Mouse (Mus musculus) embryonic facial prominence, embryonic 12.5 days (tissue): Measurements from ENCODE around the gene Tenm2. TPM values are rescaled to one million over a fixed set of nuclear protein-coding genes. Genes with fewer than 3 reads are reported as not detected.

ENCODE experiments used
- ATAC-seq: fragments of 200-750 bp; cut with Nextera tagmentation; 2 replicates; pipeline ENCODE4 v1.8.0; 2017; ENCODE audit not compliant: insufficient number of reproducible peaks, insufficient read depth, low FRiP score, low TSS enrichment
- H3K27ac ChIP-seq: fragments of 300-500 bp; sonication (generic); 2 replicates; pipeline ENCODE4 v1.5.1; 2016; ENCODE audit warnings: mild to moderate bottlenecking
- H3K27me3 ChIP-seq: fragments of 300-500 bp; sonication (generic); 2 replicates; pipeline ENCODE4 v1.6.1; 2016; ENCODE audit warnings: mild to moderate bottlenecking, moderate library complexity
- H3K36me3 ChIP-seq: fragments of 300-500 bp; sonication (generic); 2 replicates; pipeline ENCODE4 v1.6.1; 2016; ENCODE audit warnings: mild to moderate bottlenecking
- H3K4me1 ChIP-seq: fragments of 300-500 bp; sonication (generic); 2 replicates; pipeline ENCODE4 v1.6.1; 2016
- H3K4me2 ChIP-seq: fragments of 300-500 bp; sonication (generic); replicated peaks from 2 replicates; pipeline ENCODE4 v1.6.1; 2016; ENCODE audit warnings: mild to moderate bottlenecking, moderate library complexity
- H3K4me3 ChIP-seq: fragments of 300-500 bp; sonication (generic); 2 replicates; pipeline ENCODE4 v1.5.1; 2016; ENCODE audit warnings: mild to moderate bottlenecking
- H3K9ac ChIP-seq: fragments of 300-500 bp; sonication (generic); 2 replicates; pipeline ENCODE4 v1.6.1; 2016; ENCODE audit warnings: mild to moderate bottlenecking, moderate library complexity
- H3K9me3 ChIP-seq: fragments of 300-500 bp; sonication (generic); 2 replicates; pipeline ENCODE4 v1.6.1; 2016; ENCODE audit warnings: mild to moderate bottlenecking, moderate library complexity
- WGBS: fragments of 180-500 bp; shearing (Covaris S2); methylation state at CpG from one replicate; pipeline ENCODE4 v1.1.7; 2016; 5-methylcytosine and 5-hydroxymethylcytosine counted together
- polyA plus RNA-seq: library from polyadenylated mRNA; unstranded; fragments of >200 nt; fragmentation: Nextera tagmentation; extraction: Ambion mirVana; gene quantifications from 2 replicates; pipeline ENCODE4 v1.2.1, GENCODE M21; 2016

Tenm2 gene
- polyA plus RNA-seq, 1 experiment from 2014 or later = 3.4 TPM

- Histone ChIP-seq H3K9me3 (no peaks in the 10 kb centered on the region), H3K4me3 (no peak overlapping the region), H3K9ac (no peak overlapping the region), H3K4me2 (no peak overlapping the region), H3K36me3 (no peaks in the 10 kb centered on the region), H3K27me3 (no peaks in the 10 kb centered on the region), H3K4me1 (no peaks in the 10 kb centered on the region; the same call in 1 of the 2 replicates), H3K27ac (no peak overlapping the region)
- ATAC-seq = no peak
- WGBS = 17% methylated on average over 3 of the region's 3 CpGs
Measured at GRCm38 (mm10) chr11:37186132-37186531, 49.6 kb downstream of the Tenm2 start.

DNA sequence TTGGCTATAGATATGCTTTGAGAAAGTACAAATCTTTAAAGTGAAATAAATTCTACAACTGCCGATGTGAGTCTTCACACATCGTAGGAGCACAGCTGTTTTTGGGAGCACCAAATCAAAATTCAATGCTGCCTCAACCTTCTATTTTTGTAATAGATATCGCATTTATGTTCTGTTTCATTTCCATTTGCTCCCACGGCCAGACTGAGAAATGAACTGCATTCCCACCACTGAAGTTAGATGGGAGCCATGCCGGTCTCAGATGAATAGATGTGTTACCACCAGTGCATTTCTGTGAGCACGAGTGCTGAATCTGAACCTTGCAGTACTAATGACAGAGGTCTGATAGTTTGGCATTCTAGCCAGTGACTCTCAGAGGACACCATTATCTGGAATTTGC lies 58.3 kb downstream of the Tenm2 start:
- Histone ChIP-seq H3K36me3 (no peaks in the 10 kb centered on the region), H3K27ac (no peak overlapping the region), H3K4me1 (no peaks in the 10 kb centered on the region), H3K9me3 (no peaks in the 10 kb centered on the region), H3K9ac (no peak overlapping the region), H3K27me3 (no peaks in the 10 kb centered on the region), H3K4me3 (no peak overlapping the region), H3K4me2 (no peak overlapping the region)
- ATAC-seq = no peak
- WGBS = 90% methylated on average over 6 of the region's 6 CpGs

DNA sequence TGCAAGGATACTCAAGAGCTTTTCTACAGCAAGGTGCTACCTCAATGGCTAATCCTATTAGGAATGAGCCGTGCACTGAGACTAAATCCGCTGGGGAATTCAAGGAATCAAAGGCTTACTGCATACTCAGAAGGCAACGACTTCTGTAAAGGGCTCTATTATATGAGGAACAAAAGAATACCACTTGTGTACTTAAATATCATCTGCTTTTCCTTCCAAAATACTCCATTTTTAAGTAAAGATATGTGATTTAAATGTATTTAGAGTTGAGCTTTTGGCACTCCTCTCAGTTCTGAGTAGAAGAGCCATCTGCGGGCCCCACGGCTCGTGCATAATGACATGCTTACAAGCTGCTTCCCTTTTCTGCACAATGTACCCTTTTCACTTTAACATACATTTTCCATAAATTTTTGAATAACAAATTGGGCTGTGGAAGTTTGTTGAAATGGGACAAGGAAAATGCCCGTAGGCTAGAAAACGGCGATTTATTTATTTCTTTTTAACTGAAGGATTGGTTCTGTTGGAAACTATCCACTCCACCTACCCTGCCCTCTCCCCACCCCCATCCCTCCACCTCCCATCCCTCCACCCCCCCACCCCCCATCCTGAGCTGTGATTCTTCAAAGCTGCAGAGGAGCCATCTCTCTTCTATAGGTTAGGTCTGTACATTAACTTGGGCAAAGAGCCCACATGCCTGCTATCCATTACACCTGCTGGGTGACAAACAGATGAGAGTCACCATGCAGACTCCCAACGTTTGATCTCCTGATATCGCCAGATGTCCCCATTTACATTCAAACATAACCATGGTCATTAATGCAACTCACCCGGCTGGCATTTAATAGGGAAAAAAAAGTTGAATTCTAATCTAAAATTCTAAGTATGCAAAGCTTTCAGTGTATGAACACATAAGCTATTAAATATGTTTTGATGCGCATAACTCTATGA lies 81.6 kb downstream of the Tenm2 start:
- no peaks in the 10 kb centered on the region for H3K4me1 ChIP-seq
- no peaks in the 10 kb centered on the region for H3K27me3 ChIP-seq
- no peak overlapping the region for H3K9ac ChIP-seq
- no peaks in the 10 kb centered on the region for H3K36me3 ChIP-seq
- no peaks in the 10 kb centered on the region for H3K9me3 ChIP-seq
- no peak overlapping the region for H3K4me2 ChIP-seq
- no peak for ATAC-seq
- no peak overlapping the region for H3K27ac ChIP-seq
- 33% methylated on average over 13 of the region's 13 CpGs for WGBS
- H3K4me3 ChIP-seq = no peak overlapping the region

- no peak overlapping the region for H3K27ac ChIP-seq
- H3K9ac ChIP-seq = no peak overlapping the region
- no peaks in the 10 kb centered on the region for H3K36me3 ChIP-seq
- WGBS = 47% methylated on average over 5 of the region's 5 CpGs
- H3K4me3 ChIP-seq = no peak overlapping the region
- no peaks in the 10 kb centered on the region for H3K9me3 ChIP-seq
- H3K4me2 ChIP-seq = no peak overlapping the region
- no peak for ATAC-seq
- H3K4me1 ChIP-seq = no peaks in the 10 kb centered on the region
- no peaks in the 10 kb centered on the region for H3K27me3 ChIP-seq
Measured at GRCm38 (mm10) chr11:37153382-37153781, 82.4 kb downstream of the Tenm2 start.

DNA sequence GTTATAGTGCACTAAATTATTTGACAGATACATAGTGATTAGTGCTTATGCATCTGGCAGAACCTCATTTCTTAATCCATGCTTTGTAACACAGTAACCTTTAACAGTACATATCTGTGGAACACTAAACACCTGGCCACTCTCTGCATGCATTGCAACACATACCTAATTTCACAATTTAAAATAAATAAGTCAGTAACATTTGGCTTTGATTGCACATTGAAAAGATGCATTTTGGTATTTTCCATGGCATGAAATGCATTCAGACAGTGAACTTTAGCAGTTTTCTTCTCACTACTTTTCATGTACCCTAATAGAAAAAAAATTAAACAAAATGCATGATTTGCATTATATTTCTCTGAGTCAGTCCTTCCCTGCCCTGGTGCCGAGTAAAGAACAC lies 85.8 kb downstream of the Tenm2 start:
- Histone ChIP-seq H3K4me1 (no peaks in the 10 kb centered on the region), H3K36me3 (no peaks in the 10 kb centered on the region), H3K9me3 (no peaks in the 10 kb centered on the region), H3K9ac (no peak overlapping the region), H3K4me3 (no peak overlapping the region), H3K4me2 (no peak overlapping the region), H3K27me3 (no peaks in the 10 kb centered on the region), H3K27ac (no peak overlapping the region)
- 67% methylated on average over 1 of the region's 1 CpGs for WGBS
- no peak for ATAC-seq

- Histone ChIP-seq H3K4me1 (no peaks in the 10 kb centered on the region), H3K36me3 (no peaks in the 10 kb centered on the region), H3K4me3 (no peak overlapping the region), H3K9me3 (no peaks in the 10 kb centered on the region), H3K9ac (no peak overlapping the region), H3K27me3 (no peaks in the 10 kb centered on the region), H3K4me2 (no peak overlapping the region), H3K27ac (no peak overlapping the region)
- ATAC-seq = no peak
- 75% methylated on average over 6 of the region's 6 CpGs for WGBS
Measured at GRCm38 (mm10) chr11:37143996-37144395, 91.8 kb downstream of the Tenm2 start.

GRCm38 (mm10) chr11:37143478-37143877 lies 92.3 kb downstream of the Tenm2 start:
- Histone ChIP-seq H3K4me1 (no peaks in the 10 kb centered on the region), H3K9ac (no peak overlapping the region), H3K36me3 (no peaks in the 10 kb centered on the region), H3K9me3 (no peaks in the 10 kb centered on the region), H3K27ac (no peak overlapping the region), H3K4me2 (no peak overlapping the region), H3K4me3 (no peak overlapping the region), H3K27me3 (no peaks in the 10 kb centered on the region)
- ATAC-seq = no peak
- 82% methylated on average over 2 of the region's 2 CpGs for WGBS

DNA sequence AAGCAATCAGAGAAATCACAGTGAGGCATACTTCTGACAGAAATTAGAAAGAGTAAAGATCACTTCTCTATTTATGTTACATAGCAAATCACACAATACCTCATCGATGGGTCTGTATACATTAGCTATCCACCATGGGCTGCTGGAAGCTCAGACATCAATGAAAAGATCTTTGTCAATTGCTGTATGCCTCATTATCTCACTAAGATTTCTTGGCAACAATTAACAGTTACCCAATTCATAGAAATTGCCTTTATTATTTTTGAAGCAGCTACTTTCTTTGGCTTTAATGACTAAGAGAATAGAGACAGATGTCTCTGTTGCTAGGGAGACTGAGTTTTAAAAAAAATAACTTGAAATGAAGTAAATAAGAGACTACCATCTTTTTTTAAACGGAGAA lies 106.9 kb downstream of the Tenm2 start:
- Histone ChIP-seq H3K4me2 (no peak overlapping the region), H3K4me3 (no peak overlapping the region), H3K9me3 (no peaks in the 10 kb centered on the region), H3K27ac (no peak overlapping the region), H3K4me1 (no peaks in the 10 kb centered on the region), H3K27me3 (no peaks in the 10 kb centered on the region), H3K36me3 (no peaks in the 10 kb centered on the region), H3K9ac (no peak overlapping the region)
- no peak for ATAC-seq
- 76% methylated on average over 2 of the region's 2 CpGs for WGBS

- no peak overlapping the region for H3K27ac ChIP-seq
- H3K4me3 ChIP-seq = no peak overlapping the region
- H3K9me3 ChIP-seq = no peaks in the 10 kb centered on the region
- ATAC-seq = no peak
- no peak overlapping the region for H3K9ac ChIP-seq
- no peak overlapping the region for H3K4me2 ChIP-seq
- H3K36me3 ChIP-seq = no peaks in the 10 kb centered on the region
- H3K27me3 ChIP-seq = no peaks in the 10 kb centered on the region
- no peaks in the 10 kb centered on the region for H3K4me1 ChIP-seq
Measured at GRCm38 (mm10) chr11:37118058-37118457, 117.7 kb downstream of the Tenm2 start.

GRCm38 (mm10) chr11:37115188-37115587 lies 120.6 kb downstream of the Tenm2 start:
- H3K9ac ChIP-seq = no peak overlapping the region
- no peak for ATAC-seq
- H3K4me1 ChIP-seq = no peaks in the 10 kb centered on the region
- H3K36me3 ChIP-seq = no peaks in the 10 kb centered on the region
- no peaks in the 10 kb centered on the region for H3K27me3 ChIP-seq
- H3K4me2 ChIP-seq = no peak overlapping the region
- H3K27ac ChIP-seq = no peak overlapping the region
- no peaks in the 10 kb centered on the region for H3K9me3 ChIP-seq
- no peak overlapping the region for H3K4me3 ChIP-seq
- WGBS = 56% methylated on average over 4 of the region's 4 CpGs

DNA sequence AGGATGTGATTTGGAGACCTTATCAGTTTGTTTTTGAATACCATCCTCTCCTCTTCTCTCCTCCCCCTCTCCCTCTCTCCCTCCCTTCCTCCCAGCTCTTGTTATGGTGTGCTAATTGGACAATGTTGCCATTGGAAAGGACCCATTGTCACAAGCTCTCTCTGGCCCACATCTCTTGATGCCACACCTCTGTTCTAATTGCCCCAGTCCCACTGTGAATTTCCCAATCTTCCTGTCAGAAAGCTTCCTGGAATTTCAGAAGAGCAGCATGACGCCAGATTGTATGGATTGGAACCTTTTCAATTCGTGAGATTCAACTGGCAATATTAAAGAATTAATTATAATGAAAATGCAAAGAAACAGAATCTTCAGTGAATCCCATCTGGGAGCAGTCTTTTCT lies 128.7 kb downstream of the Tenm2 start:
- no peak for ATAC-seq
- no peak overlapping the region for H3K27ac ChIP-seq
- WGBS = 79% methylated on average over 2 of the region's 2 CpGs

DNA sequence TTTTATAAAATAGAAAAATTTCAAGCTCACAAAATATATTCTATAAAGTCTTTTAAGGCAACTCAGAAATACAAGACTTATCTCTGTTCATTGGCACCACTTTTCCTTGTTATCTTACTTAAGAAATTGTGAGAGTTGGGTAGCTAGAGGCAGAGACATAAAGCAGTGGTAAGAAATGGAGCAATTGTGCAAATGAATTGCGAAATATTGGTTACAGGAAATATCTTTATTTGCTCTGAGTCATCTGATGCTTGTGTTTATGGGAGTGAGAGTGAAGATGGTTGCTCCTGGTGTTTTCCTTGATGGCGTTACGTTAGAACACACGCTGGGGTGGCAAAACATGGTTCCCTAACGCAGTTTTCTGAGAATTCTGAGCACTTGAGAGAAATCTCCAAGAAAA lies 156.4 kb downstream of the Tenm2 start:
- H3K9me3 ChIP-seq = no peaks in the 10 kb centered on the region
- 83% methylated on average over 5 of the region's 5 CpGs for WGBS
- no peaks in the 10 kb centered on the region for H3K4me1 ChIP-seq
- no peaks in the 10 kb centered on the region for H3K36me3 ChIP-seq
- H3K4me3 ChIP-seq = no peak overlapping the region
- no peak overlapping the region for H3K9ac ChIP-seq
- H3K27me3 ChIP-seq = no peaks in the 10 kb centered on the region
- H3K27ac ChIP-seq = no peak overlapping the region
- H3K4me2 ChIP-seq = no peak overlapping the region
- ATAC-seq = no peak

More for the DNA sequence above, 128.7 kb downstream of the Tenm2 start:
- Histone ChIP-seq H3K27me3 (no peaks in the 10 kb centered on the region), H3K4me3 (no peak overlapping the region), H3K36me3 (no peaks in the 10 kb centered on the region), H3K9ac (no peak overlapping the region), H3K4me2 (no peak overlapping the region), H3K4me1 (no peaks in the 10 kb centered on the region), H3K9me3 (no peaks in the 10 kb centered on the region)
